Mouse (Mus musculus) gastrocnemius, adult 8-10 months (tissue): Measurements from ENCODE around the gene Gipc2. TPM values are rescaled to one million over a fixed set of nuclear protein-coding genes. Genes with fewer than 3 reads are reported as not detected.
"Not testable (repeated sequence)": the region's sequence is repeated elsewhere in the genome, so short reads cannot be mapped to it uniquely, and the experiment has no call there.

Experiments
- DNase-seq, 2 experiments: peaks; one replicate each; pipeline ENCODE4 v3.0.0; 2022; ENCODE audit warnings: low spot score in 2 of 2
- total RNA-seq, 4 experiments: library from RNA; stranded (reverse); gene quantifications; 2 replicates each; pipeline ENCODE4 v1.2.4; 2022

Gipc2 gene
- total RNA-seq, 4 experiments from 2014 or later: 0.36 to 0.70 (median 0.68) TPM; not detected in 1

DNA sequence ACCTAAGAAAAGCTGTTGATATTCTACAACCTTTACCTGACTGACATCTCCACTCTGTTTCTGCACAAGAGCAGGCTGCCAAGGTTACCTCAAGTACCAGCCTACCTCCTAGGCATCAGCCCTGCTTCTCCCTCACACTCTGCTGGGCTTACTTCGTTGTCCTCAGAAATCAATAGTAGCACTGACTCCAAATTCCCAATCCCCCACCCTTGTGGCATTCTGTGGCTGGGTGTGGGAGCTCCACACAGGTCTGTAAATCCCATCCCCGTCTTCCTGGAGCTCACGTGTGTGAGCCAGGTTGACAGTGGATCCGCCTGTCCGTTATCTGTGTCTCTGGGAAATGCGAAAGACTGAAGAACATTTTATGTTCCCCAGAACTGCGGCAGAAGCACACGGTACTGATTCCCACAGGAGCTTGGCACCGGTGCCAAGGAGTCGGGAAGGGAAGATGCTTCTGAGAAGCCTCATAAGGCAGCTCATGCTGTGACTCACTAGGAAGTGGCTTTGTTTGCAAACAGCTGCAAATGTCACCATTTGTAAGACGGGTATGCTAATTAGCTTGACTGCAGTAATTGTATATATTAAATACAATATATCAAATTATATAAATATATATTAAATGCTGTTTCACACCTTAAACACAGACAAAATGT, 10.6 kb downstream of the Gipc2 start:
- no peak for DNase-seq

DNA sequence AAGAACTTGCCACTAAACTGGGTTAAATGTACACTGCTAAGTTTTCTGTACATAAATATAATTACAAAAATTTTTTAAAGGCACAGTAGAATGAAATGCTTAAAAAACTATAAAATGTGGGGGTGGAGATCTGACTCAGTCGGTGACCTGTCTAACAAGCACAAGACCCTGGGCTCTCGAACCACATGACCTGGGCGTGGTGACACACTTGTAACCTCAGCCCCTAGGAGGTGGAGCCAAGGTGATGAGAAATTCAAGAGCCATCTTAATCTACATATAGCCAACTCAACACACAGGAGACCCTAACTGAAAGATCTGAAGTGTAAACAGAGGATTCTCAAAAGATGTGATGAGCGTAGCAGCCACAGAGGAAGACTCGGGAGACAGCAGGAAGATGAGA, 11.9 kb downstream of the Gipc2 start:
- DNase-seq: no peak

DNA sequence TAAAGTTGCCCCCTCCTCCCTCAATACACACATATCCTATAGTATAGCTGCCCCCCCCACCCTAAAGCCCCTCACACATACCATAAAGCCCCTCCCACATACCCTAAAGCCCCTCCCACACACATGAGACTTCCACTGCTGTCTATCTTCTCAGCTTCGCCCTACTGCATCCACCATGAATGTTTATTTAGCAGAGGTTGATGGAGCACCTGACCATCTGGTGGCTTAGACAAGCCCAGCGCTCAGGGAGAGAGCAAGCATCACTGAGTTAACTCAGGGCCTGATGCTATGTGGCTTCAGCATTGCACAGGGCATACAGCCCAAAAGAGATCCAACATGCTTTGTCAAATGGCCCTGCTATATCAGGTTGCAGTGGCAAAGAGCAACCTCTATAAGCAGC, 12.9 kb downstream of the Gipc2 start:
- no peak for DNase-seq

DNA sequence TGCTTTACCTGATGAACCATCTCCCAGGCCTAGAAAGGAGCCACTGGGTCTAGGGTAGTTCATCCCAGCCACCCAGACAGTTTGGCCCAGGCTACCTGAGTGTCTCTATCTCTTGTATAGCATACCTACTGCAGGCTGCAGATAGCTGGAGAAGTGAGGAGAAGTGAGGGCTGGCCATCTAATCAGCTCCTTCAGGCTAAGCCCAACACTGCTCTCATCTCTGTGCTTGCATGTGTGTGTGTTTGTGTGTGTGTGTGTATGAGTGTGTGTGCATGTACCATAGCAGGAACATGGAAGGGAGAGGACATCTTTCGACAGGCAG, 13.6 kb downstream of the Gipc2 start:
- no peak for DNase-seq

DNA sequence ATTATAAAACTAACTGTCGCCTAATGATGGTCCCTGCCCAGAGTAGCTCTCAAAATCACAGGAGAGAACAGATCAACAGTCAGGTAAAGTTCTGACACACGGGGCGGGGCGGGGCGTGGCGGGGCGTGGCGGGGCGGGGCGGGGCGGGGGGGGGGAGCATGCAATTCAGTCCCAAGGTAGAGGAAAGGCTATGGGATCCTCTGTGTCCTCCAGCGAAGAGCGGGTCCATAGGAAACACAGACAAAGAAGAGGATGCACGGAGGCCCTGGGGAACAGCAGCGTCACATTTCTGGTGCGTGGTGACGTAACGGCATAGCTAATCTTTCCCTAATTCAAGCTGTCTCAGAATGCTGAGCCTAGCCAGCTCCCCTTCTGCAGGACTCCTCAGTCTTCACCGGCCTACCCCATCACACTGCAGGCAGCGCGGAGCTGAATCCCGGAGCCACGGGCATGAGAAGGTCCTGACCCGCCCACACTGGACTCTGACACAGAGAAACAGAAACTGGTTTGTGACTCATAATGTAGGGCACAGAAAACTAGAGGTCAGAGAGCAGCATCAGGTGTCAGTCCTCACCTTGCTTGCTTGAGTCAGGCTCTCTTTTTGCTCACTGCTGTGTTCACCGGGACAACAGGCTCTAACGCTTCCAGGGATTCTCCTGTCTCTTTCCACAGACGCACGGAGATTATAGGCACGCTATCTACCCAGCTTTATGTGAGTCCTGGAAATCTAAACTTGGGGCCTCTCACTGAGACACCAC, 14.1 kb downstream of the Gipc2 start:
- DNase-seq: no peak

DNA sequence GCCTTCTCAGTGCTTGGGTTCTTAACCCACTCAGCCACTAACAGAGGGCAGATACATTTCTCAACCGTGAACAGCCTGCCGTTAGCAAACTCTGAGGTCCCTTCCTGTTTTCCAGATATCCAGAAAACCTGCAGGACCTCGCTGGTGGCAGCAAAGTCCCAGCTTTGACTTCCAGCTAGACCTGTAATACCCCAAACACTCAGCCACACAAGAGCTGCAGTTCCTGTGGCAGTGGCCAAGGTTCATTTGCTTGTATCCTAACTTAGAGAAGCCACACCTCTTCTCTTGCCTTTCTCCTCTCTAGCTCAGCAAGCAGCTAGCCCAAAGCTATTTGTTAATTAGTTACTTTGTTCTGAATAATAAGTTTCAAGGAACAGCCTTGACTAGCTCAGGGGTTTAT, 16.2 kb downstream of the Gipc2 start:
- no peak for DNase-seq

DNA sequence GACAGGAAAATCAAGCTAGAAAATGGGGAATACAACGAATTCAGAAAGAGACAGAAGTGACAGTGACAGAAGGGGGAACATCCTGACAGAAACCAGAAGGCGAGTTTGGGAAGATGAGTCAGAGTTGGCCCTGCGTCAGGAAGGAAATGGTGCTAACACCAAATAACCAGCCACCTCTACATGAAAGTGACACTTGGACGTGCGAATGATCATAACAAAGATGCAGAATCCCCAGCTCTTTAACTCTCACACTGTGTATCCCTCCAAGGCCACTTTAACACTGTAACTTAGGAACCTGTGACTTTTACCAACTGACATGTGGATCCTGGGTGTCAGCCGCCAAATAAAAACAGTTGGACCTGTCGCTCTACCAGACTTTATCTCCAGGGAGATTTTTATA, 16.6 kb downstream of the Gipc2 start:
- no peak for DNase-seq

DNA sequence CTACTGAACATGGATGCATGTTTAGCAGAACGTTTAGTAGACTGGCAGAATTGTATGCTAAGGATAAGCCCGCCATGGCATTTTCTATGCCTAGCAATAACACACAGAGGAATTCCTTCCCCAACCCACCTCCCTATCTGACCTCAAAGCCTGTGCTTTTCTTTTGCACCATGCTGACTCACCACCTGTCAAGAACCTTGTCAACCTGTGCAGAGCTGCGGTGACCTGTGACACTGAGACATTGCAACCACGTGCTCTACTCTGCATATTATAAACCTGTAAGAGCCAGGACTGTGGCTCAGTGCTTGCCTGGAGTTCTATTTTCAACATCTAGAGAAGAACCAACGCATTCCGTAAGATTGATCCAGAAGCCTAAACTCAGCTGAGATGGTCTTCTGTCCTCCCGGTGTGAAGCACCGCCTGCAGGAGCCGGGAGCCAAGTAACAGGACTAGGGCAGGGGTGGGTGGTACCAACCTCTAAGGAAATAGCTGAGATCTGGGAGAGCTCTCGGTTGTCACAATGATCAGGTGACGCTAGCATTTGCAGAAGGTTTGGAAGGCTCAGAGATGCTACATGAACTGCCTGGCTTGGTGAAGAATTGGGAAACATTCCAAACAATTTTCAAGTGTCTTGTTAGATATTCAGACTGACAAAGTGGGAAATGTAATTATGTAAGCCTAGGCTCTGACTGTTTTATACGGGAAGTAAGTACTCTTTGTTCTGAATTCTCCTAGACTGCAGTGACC, 18.8 kb downstream of the Gipc2 start:
- no peak for DNase-seq

DNA sequence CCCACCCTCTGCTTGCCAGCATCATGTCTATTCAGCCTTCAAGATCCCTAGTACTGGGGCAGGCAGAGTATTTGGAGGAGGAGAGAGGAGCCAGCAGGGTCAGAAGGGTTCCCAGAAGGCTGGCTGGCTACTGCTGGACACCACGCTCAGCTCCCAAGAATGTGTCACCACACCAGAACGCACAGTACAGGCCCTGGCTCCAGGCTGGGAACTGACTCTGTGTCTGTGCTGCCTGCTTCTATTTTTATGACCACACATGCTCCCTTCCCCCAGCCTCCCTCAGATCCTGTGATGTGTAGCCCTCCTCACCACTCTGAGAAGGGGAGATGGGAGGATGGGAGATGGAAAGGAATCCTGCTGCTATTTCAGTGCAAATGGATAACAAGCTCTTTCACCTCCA, 20.8 kb downstream of the Gipc2 start:
- peak; percentile 52 to 78 for DNase-seq

DNA sequence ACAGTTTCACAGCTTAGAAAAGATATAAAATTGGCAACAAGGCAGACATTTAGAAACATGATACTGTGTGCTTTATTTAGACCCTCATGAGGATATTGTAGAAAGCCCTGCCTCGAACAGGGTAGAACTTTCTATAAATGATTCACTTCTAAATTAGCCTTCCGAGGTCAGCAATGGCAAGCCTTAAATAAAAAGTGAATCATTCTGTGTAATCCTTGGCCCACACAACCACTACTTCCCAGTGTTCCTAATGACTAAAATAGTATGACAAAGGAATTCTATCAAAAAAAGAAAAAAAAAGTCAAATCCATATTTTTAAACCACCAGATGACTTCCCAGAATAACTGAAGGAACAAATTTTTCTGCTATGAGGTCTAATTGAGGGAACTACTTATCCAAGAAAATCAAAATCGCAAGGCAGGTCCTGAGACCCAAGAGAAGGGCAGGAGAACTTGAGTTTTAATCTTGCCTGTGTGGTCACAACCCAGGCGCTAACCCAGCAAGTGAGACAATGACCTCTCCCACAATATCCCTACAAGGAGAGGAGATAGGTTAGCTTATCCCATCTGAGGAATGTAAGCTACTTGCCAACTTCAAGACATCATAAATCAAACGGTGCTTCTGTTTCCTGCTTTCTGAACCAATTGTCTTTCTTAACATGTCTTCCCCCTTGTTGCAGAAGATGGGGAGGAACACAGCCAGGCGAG, 22.9 kb downstream of the Gipc2 start:
- DNase-seq: no peak

DNA sequence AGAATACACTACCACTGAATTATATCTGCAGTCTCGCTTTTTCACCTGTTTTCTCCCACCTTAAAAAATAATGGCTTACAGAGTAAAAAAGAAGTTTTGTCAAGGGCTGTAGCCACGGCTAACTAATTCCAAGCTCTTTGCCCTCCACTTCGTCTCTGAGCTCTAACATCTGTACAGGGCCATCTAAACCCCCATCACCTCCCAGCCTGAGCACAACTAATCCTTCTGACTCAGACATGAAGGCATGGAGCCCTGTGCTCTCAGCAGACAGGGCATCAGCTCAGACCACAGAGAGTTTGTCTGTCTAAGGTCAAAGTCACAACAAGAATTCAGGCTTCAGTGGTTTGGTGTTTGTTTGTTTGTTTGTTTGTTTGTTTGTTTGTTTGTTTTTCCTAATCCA, 23.9 kb downstream of the Gipc2 start:
- no peak for DNase-seq

DNA sequence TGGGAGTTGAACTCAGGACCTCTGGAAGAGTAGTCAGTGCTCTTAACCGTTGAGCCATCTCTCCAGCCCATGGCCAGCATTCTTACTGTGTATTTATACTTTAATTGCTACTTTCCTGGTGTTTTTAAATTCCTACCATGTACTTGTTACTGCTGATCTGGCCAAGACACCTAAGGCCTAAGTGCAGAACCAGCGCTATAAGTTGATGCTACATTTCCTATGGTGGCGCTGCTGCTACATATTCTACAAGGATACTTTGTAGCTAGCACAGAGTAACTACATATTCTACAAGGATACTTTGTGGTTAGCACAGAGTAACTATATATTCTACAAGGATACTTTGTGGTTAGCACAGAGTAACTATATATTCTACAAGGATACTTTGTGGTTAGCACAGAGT, 26.7 kb downstream of the Gipc2 start:
- DNase-seq: not testable (repeated sequence)

DNA sequence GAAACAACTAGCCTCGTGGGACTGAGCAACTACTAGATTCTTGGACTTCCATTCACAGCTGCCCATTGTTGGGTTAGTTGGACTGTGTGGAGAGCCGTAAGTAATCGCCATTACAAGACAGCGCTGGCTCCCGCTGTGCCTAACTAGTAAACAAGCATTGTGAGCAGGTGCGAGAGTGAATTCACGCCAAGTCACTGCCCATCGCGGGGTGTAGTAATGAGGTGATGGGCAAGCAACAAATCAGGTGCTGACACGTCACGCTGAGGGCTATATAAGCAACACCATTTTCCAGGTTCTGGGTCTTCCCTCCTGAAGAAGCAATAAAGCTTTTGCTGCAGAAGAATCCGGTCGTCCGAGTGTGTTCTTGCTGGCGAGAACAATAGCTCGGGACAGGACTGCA, 29.9 kb downstream of the Gipc2 start:
- not testable (repeated sequence) for DNase-seq

DNA sequence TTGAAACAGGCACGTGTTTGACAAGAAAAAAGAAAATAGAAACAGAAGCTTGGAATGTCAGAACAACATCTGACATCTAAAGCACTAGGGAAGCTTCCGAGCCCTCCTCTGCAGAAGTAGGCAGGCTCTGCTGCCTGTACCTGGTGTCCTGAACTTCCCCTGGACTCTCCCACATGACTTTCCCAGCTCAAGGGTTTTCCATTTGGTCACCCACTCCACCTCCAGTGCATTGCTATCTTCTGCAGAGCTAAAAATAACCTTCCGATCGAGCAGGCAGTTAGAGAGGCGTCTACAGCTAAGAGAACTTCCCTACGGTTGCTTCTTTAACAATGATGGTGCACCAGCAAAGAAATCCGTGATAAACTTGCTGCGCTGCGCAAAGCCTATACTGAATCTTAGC, 32.4 kb downstream of the Gipc2 start:
- no peak for DNase-seq

DNA sequence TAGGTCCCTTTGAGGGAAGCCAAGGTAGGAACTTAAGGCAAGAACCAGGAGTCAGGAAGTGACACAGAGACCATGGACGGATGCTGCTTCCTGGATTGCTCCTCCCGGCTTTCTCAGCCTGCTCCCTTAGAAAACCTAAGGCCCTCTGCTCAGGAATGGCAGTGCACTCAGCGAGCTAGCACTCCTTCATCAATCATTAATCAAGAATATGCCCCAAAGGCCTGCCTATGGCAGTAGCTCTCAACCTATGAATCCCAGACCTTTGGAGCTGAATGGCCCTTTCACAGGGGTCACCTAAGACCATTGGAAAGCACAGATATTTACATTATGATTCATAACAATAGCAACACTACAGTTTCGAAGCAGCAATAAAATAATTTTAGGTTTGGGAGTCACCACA, 35.1 kb downstream of the Gipc2 start:
- DNase-seq: no peak

DNA sequence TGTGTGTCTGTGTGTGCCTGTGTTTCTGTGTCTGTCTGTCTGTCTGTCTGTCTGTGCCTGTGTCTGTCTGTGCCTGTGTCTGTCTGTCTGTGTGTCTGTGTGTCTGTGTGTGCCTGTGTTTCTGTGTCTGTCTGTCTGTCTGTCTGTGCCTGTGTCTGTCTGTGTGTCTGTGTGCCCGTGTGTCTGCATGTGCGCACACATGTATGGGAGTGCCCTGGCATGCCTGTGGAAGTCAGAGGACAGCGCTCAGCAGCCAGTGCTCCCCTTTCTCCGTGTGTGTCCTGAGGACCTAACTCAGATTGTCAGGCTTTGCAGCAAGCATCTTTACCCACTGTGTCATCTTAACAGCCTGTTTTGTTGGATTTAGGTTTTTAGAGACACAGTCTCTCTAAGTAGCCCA, 36.6 kb downstream of the Gipc2 start:
- DNase-seq: not testable (repeated sequence)

DNA sequence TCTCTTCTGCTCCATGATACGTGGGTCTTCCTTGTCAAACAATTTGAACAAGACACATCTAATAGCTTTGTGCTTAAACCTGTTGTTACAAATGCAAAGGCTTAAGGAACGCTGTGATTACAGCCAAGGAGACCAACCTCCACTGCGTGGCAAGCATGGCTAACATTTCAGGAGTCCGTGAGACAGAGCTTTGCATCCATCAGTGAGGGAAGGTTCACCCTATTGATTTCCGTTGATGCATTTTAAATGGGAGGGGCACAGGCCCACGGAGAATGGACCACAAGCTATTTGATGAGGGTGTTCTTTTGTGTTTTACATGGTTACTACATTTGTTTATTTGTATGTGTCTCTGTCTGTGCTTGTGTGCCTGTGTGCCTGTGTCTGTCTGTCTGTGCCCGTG, 37.4 kb downstream of the Gipc2 start:
- no peak for DNase-seq

DNA sequence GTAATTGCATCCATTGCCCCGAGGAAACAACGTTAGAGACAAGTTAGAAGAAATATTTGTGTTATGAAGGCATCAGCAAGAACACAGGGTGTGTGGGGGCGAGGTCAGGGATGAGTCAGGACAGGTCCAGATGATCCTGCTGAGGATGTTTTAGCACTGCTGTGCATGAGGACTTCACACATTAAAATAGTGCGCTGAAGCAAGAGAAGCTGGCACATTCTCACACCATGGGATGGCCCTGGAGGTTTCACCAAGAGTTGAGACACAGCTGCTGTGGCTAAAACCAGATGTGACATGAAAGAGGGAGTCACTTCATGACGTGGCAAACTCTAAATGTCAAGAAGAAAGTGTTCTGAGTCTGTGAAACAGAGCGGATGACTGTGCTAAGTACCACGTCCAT, 38.9 kb downstream of the Gipc2 start:
- no peak for DNase-seq

DNA sequence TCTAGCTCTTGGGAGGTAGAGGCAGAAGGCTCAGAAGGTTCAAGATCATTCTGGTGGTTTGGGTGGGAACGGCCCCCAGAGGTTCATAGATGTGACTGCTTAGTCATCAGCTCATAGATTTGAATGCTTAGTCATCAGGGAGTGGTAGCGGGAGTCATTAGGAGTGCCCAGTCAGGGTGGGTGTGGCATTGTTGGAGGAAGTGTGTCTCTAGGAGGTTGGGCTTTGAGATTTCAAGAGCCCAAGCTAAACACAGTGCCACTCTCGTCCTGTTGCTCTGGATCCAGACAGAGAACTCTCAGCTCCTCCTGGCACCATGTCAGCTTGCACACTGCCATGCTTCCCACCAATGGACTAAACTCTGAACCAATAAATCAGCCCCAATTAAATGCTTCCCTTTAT, 43.3 kb downstream of the Gipc2 start:
- DNase-seq: no peak

DNA sequence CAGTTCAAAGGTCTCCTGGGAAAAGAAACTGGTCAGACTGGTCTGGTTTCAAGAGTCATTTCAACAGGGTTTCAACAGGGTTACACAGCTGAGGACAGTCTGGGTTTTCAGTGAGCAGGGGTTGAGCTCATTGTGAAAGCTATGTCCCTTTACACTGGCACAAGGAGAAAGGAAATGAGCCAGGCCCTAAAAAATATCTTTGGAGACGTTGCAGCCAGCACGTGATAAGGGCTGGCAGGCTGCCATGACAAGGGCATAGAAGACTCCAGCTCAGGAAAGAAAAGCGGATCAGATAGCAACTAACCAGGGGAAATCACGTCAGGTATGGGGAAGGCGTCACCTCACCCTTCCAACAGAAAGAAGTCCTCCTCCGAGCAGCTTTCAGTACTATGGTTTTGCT, 43.9 kb downstream of the Gipc2 start:
- DNase-seq: peak; percentile 64 to 72

DNA sequence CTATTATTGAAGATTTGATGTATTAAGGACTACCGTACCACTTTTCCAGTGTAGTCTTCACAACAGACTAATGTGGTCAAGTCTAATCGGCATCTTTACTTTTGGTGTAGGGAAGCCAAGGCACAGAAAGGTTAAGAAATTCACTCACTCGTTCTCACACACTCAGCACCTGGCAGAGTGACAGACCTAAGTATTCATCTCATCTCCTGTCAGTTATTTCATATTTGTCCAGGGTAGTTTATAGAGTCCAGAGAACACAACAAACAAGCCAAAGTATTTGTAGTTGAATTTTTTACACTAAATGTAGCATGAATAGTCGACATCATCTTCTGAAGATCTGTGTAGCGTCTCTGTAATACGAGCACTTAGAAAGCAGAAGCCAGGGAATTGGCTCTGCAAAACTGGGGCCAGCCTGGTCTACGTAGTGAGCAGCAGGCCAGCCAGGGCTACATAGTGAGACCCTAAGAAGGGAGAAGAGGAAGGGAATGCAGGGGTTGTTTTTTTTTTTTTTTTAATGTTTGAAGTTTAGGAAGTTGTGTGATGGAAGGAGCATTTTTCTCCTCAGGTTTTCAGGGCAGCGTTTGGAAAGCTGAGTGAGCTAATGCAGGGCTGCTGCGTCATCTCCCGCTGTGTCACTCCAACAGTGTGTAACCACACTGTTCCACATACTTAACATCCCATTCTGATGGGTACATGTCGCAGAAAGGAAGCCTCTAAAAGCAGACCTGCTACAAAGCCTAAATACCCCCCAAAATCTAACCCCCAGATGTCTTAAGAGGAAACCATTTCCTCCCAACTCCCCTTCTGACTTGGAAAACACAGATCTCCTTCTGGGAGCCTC, 44.6 kb downstream of the Gipc2 start:
- DNase-seq: no peak
